Mouse (Mus musculus): Measurements from ENCODE around the gene Dennd4b. TPM values are rescaled to one million over a fixed set of nuclear protein-coding genes. Genes with fewer than 3 reads are reported as not detected.

Dennd4b gene
- 62.5 TPM for total RNA-seq (2023)

GRCm38 (mm10) chr3:90265034-90265931 is at the start of gene Dennd4b:
Gene Dennd4b, plus strand, starts transcription at chr3:90265185.

DNA sequence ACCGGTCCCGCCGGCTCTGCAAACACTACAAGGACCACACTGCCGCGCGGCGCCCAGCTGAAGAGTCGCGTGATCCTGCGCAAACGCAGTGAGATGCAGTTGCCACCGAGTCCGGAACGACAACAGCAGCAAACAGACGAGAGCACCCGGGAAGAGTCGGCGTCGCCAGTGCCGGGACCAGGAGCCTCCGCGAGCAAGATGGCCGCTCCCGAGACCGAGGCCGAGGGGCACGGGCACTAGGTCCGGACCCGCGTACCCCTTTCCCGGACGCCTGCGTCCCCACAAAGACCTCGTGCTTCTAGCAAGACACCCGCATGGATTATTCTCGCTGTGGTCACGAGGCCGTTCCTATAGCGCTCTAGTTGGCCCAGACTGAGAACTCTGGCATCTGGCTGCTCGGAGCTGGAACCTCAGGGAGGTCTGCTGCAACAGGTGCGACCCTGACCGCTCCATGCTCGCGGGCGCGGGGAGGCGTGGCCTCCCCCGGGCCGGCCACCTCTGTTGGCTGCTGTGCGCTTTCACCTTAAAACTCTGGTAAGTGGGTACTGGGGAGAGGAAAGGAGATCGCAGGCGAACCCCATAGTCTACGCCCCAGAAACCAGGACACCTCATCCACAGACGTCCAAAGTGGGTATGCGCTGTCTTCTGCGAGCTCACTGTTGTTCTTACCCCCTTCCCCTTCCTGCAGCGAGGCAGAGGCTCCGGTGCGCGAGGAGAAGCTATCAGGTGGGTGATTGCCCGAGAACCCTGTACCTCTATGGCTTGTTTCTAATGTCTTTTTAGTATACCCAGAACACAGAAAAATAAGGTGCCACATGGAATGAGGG is 33.3 kb upstream of the Dennd4b start, which contains the start of gene Jtb:
Gene Jtb, plus strand, starts transcription at position 91 of the 827 bp plus-strand sequence.

GRCm38 (mm10) chr3:90242984-90243775 is 21.8 kb upstream of the Dennd4b start, which contains the start of gene Creb3l4:
Gene Creb3l4, minus strand, starts transcription at chr3:90243512.

DNA sequence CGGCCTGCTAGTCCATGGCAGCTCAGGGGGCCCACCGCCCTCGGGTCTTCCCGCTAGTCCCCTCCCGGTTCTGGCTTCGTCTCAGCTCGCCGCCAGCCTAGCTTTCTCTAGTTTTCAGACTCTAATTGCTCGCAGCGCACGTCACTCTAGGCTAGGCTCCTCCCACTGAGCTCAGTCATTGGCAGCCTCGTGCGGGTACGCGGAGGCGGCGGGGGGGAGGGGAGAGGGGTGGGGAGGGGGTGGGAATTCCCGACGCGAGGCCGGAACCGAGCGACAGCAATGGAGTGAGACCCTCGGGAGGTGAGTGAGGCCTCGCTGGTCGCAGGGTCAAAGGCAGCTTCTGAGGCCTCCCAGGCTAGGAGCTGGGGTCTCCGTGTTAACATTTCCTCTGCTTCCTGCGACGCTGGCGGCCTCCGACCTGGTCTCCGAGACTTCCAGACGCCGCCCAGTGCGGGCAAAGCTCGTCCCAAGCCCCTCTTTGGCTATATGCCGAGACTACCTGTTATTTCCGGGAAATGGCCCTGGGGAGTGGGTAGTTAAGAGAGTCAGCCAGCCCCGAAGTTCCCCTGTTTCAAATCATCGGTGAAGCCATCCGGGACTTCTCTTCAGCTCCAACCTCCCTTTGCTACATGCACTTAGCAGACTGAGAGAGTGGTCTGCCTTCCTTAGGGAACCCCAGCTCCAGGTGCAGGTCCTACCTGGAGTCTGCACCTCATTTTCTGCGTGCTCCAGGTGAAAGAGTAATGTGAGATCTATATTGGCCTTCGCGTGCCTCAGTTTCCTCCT is 16.8 kb upstream of the Dennd4b start, which contains the start of gene Slc39a1:
Gene Slc39a1, plus strand, starts transcription at position 213 of the 786 bp plus-strand sequence.

GRCm38 (mm10) chr3:90253653-90254418 is 11.1 kb upstream of the Dennd4b start, which contains the start of gene Crtc2:
Gene Crtc2, plus strand, starts transcription at chr3:90254163.

DNA sequence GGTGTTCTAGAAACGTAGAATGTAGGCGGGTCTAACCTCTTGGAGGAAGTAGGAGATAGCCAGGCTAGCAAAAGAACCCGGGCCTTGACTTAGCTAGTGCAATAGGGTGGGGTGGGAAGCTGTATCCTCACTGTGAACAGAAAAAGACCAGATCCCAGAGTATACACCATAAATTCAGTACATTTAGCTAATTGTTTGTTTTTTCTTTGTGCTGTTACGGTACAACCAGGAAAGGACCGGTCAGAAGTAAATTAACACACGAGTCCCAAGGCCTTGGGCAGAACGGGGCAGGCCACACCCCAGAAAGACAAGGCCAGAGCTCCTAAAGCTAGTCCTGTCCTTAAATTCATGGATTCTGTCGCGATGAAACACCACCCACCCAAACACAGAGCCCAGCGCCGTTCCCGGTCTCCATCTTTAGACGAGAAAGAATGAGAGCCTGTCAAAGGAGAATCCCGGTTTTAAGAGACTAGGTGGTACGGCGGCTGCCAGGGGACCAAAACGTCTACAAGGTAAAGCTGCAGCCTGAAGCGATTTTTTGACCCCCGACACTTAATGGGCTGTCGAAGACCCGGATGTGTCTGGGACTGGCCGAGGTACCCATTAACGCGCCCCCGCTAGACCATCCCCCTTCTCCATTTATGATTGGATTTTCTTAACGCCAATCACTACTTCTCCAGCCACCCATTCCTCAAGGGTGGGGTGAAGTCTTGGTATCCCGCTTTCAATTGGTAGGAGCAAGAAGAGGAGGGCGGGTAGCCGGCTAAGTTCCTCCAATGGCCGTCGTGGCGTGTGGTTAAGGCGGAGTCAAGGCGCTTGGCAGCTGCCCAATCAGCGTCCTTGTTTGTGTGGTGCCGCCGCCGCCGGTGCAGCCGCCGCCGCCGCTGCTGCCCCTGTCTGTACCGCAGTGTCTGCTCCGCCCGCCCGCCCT is 27.6 kb downstream of the Dennd4b start, which contains the start of gene Gatad2b:
Gene Gatad2b, plus strand, starts transcription at position 834 of the 931 bp plus-strand sequence.

Other genes starting within 250 kb of the Dennd4b start
- 97.0 TPM for gene 4933434E20Rik, start 213.5 kb upstream of the Dennd4b start, total RNA-seq (2023)
- 249 TPM for gene Ubap2l, start 212.6 kb upstream of the Dennd4b start, total RNA-seq (2023)
- gene Tpm3, start 192.5 kb upstream of the Dennd4b start, total RNA-seq (2023), result 596 TPM
- 1.2 TPM for gene Nup210l, start 161.1 kb upstream of the Dennd4b start, total RNA-seq (2023)
- gene Rps27, start 51.5 kb upstream of the Dennd4b start, total RNA-seq (2023), result 11,775 TPM
- gene Rab13, start 51.5 kb upstream of the Dennd4b start, total RNA-seq (2023), result not detected
- gene Jtb, start 33.6 kb upstream of the Dennd4b start, total RNA-seq (2023), result 74.5 TPM
- not detected for gene Creb3l4, start 21.7 kb upstream of the Dennd4b start, total RNA-seq (2023)
- gene Slc39a1, start 17.0 kb upstream of the Dennd4b start, total RNA-seq (2023), result 17.1 TPM
- gene Crtc2, start 11.0 kb upstream of the Dennd4b start, total RNA-seq (2023), result 99.0 TPM
- 132 TPM for gene Gatad2b, start 28.0 kb downstream of the Dennd4b start, total RNA-seq (2023)
- gene Slc27a3, start 124.8 kb downstream of the Dennd4b start, total RNA-seq (2023), result 1.3 TPM
- 42.6 TPM for gene Ints3, start 168.4 kb downstream of the Dennd4b start, total RNA-seq (2023)
- gene Npr1, start 200.7 kb downstream of the Dennd4b start, total RNA-seq (2023), result not detected
- 87.3 TPM for gene Ilf2, start 210.9 kb downstream of the Dennd4b start, total RNA-seq (2023)
- gene Snapin, start 225.8 kb downstream of the Dennd4b start, total RNA-seq (2023), result 40.6 TPM
- gene Chtop, start 244.3 kb downstream of the Dennd4b start, total RNA-seq (2023), result 190 TPM
- not detected for gene S100a1, start 249.2 kb downstream of the Dennd4b start, total RNA-seq (2023)
- 22.1 TPM for gene S100a13, start 249.2 kb downstream of the Dennd4b start, total RNA-seq (2023)